Mouse (Mus musculus) kidney, embryonic 15.5 days (tissue): ENCODE measurements around the gene Fam193b. TPM values are rescaled to one million over a fixed set of nuclear protein-coding genes. Genes with fewer than 3 reads are reported as not detected.
"Not testable (repeated sequence)": the region's sequence is repeated elsewhere in the genome, so short reads cannot be mapped to it uniquely, and the experiment has no call there.

ENCODE experiments used
- ATAC-seq: fragments of 200-750 bp; cut with Nextera tagmentation; replicated peaks from 2 replicates; pipeline ENCODE4 v1.8.0; 2017; ENCODE audit warnings: moderate TSS enrichment; ENCODE audit not compliant: low FRiP score
- H3K27ac ChIP-seq: fragments of 300-500 bp; sonication (generic); 2 replicates; pipeline ENCODE4 v1.5.1; 2015; ENCODE audit warnings: mild to moderate bottlenecking, inconsistent platforms
- H3K27me3 ChIP-seq: fragments of 300-500 bp; sonication (generic); 2 replicates; pipeline ENCODE4 v1.6.1; 2015; ENCODE audit warnings: inconsistent platforms
- H3K36me3 ChIP-seq: fragments of 300-500 bp; sonication (generic); 2 replicates; pipeline ENCODE4 v1.6.1; 2015; ENCODE audit warnings: inconsistent platforms
- H3K4me1 ChIP-seq: fragments of 300-500 bp; sonication (generic); 2 replicates; pipeline ENCODE4 v1.6.1; 2015; ENCODE audit warnings: inconsistent platforms
- H3K4me2 ChIP-seq: fragments of 300-500 bp; sonication (generic); 2 replicates; pipeline ENCODE4 v1.6.1; 2015; ENCODE audit warnings: moderate library complexity, mild to moderate bottlenecking, inconsistent platforms
- H3K4me3 ChIP-seq: fragments of 300-500 bp; sonication (generic); replicated peaks from 2 replicates; pipeline ENCODE4 v1.5.1; 2015; ENCODE audit warnings: mild to moderate bottlenecking, inconsistent platforms
- H3K9ac ChIP-seq: fragments of 300-500 bp; sonication (generic); 2 replicates; pipeline ENCODE4 v1.6.1; 2015; ENCODE audit warnings: mild to moderate bottlenecking, inconsistent platforms
- H3K9me3 ChIP-seq: fragments of 300-500 bp; sonication (generic); replicated peaks from 2 replicates; pipeline ENCODE4 v1.6.1; 2016; ENCODE audit warnings: inconsistent platforms
- WGBS: fragments of 180-500 bp; shearing (Covaris S2); methylation state at CpG from one replicate; pipeline ENCODE4 v1.1.7; 2015; ENCODE audit warnings: mixed read lengths; 5-methylcytosine and 5-hydroxymethylcytosine counted together
- polyA plus RNA-seq: library from polyadenylated mRNA; unstranded; fragments of >200 nt; fragmentation: Nextera tagmentation; extraction: Ambion mirVana; gene quantifications from 2 replicates; pipeline ENCODE4 v1.2.1, GENCODE M21; 2015

Fam193b gene
- polyA plus RNA-seq, 1 experiment from 2014 or later = 43.2 TPM

GRCm38 (mm10) chr13:55596802-55597201, 25.9 kb upstream of the Fam193b start:
- peaks cover under 1% of the 10 kb centered on the region; the same call in 1 of the 2 replicates for H3K27me3 ChIP-seq
- H3K4me1 ChIP-seq = peaks cover 28% of the 10 kb centered on the region
- H3K9ac ChIP-seq = no peak overlapping the region
- H3K27ac ChIP-seq = no peak overlapping the region
- no peak overlapping the region for H3K4me3 ChIP-seq
- WGBS = 95% methylated on average over 12 of the region's 12 CpGs
- peaks cover 45% of the 10 kb centered on the region for H3K36me3 ChIP-seq
- H3K9me3 ChIP-seq = no peaks in the 10 kb centered on the region
- H3K4me2 ChIP-seq = no peak overlapping the region
- ATAC-seq = no peak

GRCm38 (mm10) chr13:55595375-55595774, 24.5 kb upstream of the Fam193b start:
- Histone ChIP-seq H3K4me3 (no peak overlapping the region), H3K27ac (no peak overlapping the region), H3K36me3 (peaks cover 45% of the 10 kb centered on the region), H3K9me3 (no peaks in the 10 kb centered on the region), H3K9ac (no peak overlapping the region), H3K27me3 (peaks cover 8% of the 10 kb centered on the region; the same call in 1 of the 2 replicates), H3K4me1 (peaks cover 21% of the 10 kb centered on the region), H3K4me2 (no peak overlapping the region)
- no peak for ATAC-seq
- 90% methylated on average over 12 of the region's 12 CpGs for WGBS

GRCm38 (mm10) chr13:55593254-55593747, 22.4 kb upstream of the Fam193b start:
- Histone ChIP-seq H3K4me2 (peak overlapping the region; percentile 65), H3K9me3 (no peaks in the 10 kb centered on the region), H3K9ac (peak overlapping the region; percentile 83), H3K4me1 (peaks cover 10% of the 10 kb centered on the region), H3K27ac (peak overlapping the region; percentile 62; the same call in 1 of the 2 replicates), H3K36me3 (peaks cover 42% of the 10 kb centered on the region), H3K27me3 (peaks cover 8% of the 10 kb centered on the region; the same call in 1 of the 2 replicates), H3K4me3 (peak overlapping the region; percentile 91)
- WGBS = under 1% methylated on average over 31 of the region's 31 CpGs
- ATAC-seq = peak; percentile 44

- ATAC-seq = peak; percentile 98
- 4% methylated on average over 29 of the region's 29 CpGs for WGBS
- peaks cover 8% of the 10 kb centered on the region; the same call in 1 of the 2 replicates for H3K27me3 ChIP-seq
- peaks cover 10% of the 10 kb centered on the region for H3K4me1 ChIP-seq
- H3K9me3 ChIP-seq = no peaks in the 10 kb centered on the region
- peak overlapping the region; percentile 62; the same call in 1 of the 2 replicates for H3K27ac ChIP-seq
- peak overlapping the region; percentile 91 for H3K4me3 ChIP-seq
- peak overlapping the region; percentile 65 for H3K4me2 ChIP-seq
- peak overlapping the region; percentile 83 for H3K9ac ChIP-seq
- peaks cover 36% of the 10 kb centered on the region for H3K36me3 ChIP-seq
Measured at GRCm38 (mm10) chr13:55592512-55593253, 21.8 kb upstream of the Fam193b start.

- Histone ChIP-seq H3K27me3 (peaks cover 8% of the 10 kb centered on the region; the same call in 1 of the 2 replicates), H3K4me3 (no peak overlapping the region; the same call in 1 of the 2 replicates), H3K36me3 (peaks cover 29% of the 10 kb centered on the region), H3K9ac (no peak overlapping the region), H3K27ac (no peak overlapping the region), H3K4me2 (peak overlapping the region; percentile 65; the same call in 1 of the 2 replicates), H3K4me1 (peaks cover 10% of the 10 kb centered on the region), H3K9me3 (no peaks in the 10 kb centered on the region)
- WGBS = 69% methylated on average over 4 of the region's 4 CpGs
- 0 out of 2 replicates have a peak, but pooled peaks have one; percentile 14 for ATAC-seq
Measured at GRCm38 (mm10) chr13:55591961-55592490, 21.1 kb upstream of the Fam193b start.

GRCm38 (mm10) chr13:55578086-55578485, 7.2 kb upstream of the Fam193b start:
- Histone ChIP-seq H3K27me3 (no peaks in the 10 kb centered on the region), H3K27ac (no peak overlapping the region), H3K4me2 (no peak overlapping the region), H3K4me1 (no peaks in the 10 kb centered on the region), H3K9me3 (no peaks in the 10 kb centered on the region), H3K4me3 (no peak overlapping the region), H3K36me3 (0 out of 2 replicates have a peak, but pooled peaks cover 4% of the 10 kb centered on the region), H3K9ac (no peak overlapping the region)
- WGBS = 87% methylated on average over 4 of the region's 4 CpGs
- ATAC-seq = no peak

GRCm38 (mm10) chr13:55576872-55577271, 6.0 kb upstream of the Fam193b start:
- H3K9me3 ChIP-seq, H3K4me1 ChIP-seq, H3K27me3 ChIP-seq, ATAC-seq, H3K36me3 ChIP-seq, H3K27ac ChIP-seq, H3K9ac ChIP-seq, H3K4me2 ChIP-seq, H3K4me3 ChIP-seq: not testable (repeated sequence)
- 87% methylated on average over 7 of the region's 7 CpGs for WGBS

GRCm38 (mm10) chr13:55575932-55576331, 5.0 kb upstream of the Fam193b start:
- Histone ChIP-seq H3K4me3 (no peak overlapping the region), H3K27ac (no peak overlapping the region), H3K4me2 (no peak overlapping the region), H3K9me3 (no peaks in the 10 kb centered on the region), H3K36me3 (0 out of 2 replicates have a peak, but pooled peaks cover 4% of the 10 kb centered on the region), H3K27me3 (no peaks in the 10 kb centered on the region), H3K4me1 (peaks cover 5% of the 10 kb centered on the region), H3K9ac (no peak overlapping the region)
- WGBS = 55% methylated on average over 5 of the region's 5 CpGs
- ATAC-seq = no peak

- no peak for ATAC-seq
- Histone ChIP-seq H3K9me3 (no peaks in the 10 kb centered on the region), H3K9ac (no peak overlapping the region), H3K4me3 (no peak overlapping the region), H3K36me3 (0 out of 2 replicates have a peak, but pooled peaks cover 4% of the 10 kb centered on the region), H3K27ac (no peak overlapping the region), H3K27me3 (no peaks in the 10 kb centered on the region), H3K4me1 (peaks cover 13% of the 10 kb centered on the region), H3K4me2 (no peak overlapping the region)
- WGBS = 70% methylated on average over 5 of the region's 5 CpGs
Measured at GRCm38 (mm10) chr13:55574321-55574720, 3.4 kb upstream of the Fam193b start.

- no peak for ATAC-seq
- H3K27ac ChIP-seq = no peak within 1 kb of the TSS
- H3K4me1 ChIP-seq = peaks cover 18% of the 10 kb centered on the region
- WGBS = 92% methylated on average over 2 of the region's 2 CpGs
- no peak within 1 kb of the TSS for H3K4me2 ChIP-seq
- no peak within 1 kb of the TSS for H3K9ac ChIP-seq
- no peaks in the 10 kb centered on the region for H3K9me3 ChIP-seq
- H3K27me3 ChIP-seq = no peaks in the 10 kb centered on the region
- H3K4me3 ChIP-seq = no peak within 1 kb of the TSS
- peaks cover 5% of the 10 kb centered on the region for H3K36me3 ChIP-seq
Measured at GRCm38 (mm10) chr13:55573432-55573831, 2.5 kb upstream of the Fam193b start, which contains the start of gene Tmed9. Gene Tmed9, plus strand, starts transcription at chr13:55573732.

GRCm38 (mm10) chr13:55571977-55572376, 1.1 kb upstream of the Fam193b start:
- H3K4me2 ChIP-seq = no peak overlapping the region
- no peaks in the 10 kb centered on the region for H3K27me3 ChIP-seq
- no peak overlapping the region for H3K27ac ChIP-seq
- peaks cover 17% of the 10 kb centered on the region for H3K36me3 ChIP-seq
- H3K4me1 ChIP-seq = peaks cover 18% of the 10 kb centered on the region
- 87% methylated on average over 2 of the region's 2 CpGs for WGBS
- no peak for ATAC-seq
- no peak overlapping the region for H3K9ac ChIP-seq
- H3K9me3 ChIP-seq = no peaks in the 10 kb centered on the region
- 0 out of 2 replicates have a peak overlapping the region, but pooled peaks have one; percentile 3 for H3K4me3 ChIP-seq
